Mouse (Mus musculus) spleen, adult 2 months (tissue): ENCODE measurements around the gene Clic5. TPM values are rescaled to one million over a fixed set of nuclear protein-coding genes. Genes with fewer than 3 reads are reported as not detected.

Source experiments
- DNase-seq, 2 experiments: peaks; one replicate each; pipeline versions ENCODE4 v3.0.0 to v3.0.0-alpha.2; 2012 to 2021; ENCODE audit warnings: low spot score in 2 of 2, low read depth in 1 of 2
- H3K27ac ChIP-seq: fragments of 200-500 bp; 2 replicates; pipeline ENCODE4 v1.5.1; 2012; ENCODE audit warnings: low read length, inconsistent platforms; ENCODE audit not compliant: insufficient read depth
- H3K27me3 ChIP-seq: fragments of 200-500 bp; 2 replicates; pipeline ENCODE4 v1.6.1; 2012; ENCODE audit warnings: mild to moderate bottlenecking, moderate library complexity, low read length, inconsistent platforms; ENCODE audit not compliant: control insufficient read depth, insufficient read depth
- H3K36me3 ChIP-seq: fragments of 200-500 bp; 2 replicates; pipeline ENCODE4 v1.6.1; 2012; ENCODE audit warnings: mild to moderate bottlenecking, low read length, inconsistent platforms; ENCODE audit not compliant: control insufficient read depth, insufficient read depth
- H3K4me1 ChIP-seq: fragments of 200-500 bp; 2 replicates; pipeline ENCODE4 v1.6.1; 2011; ENCODE audit warnings: inconsistent platforms; ENCODE audit not compliant: control insufficient read depth, insufficient read depth, insufficient read length
- H3K4me3 ChIP-seq: fragments of 200-500 bp; 2 replicates; pipeline ENCODE4 v1.5.1; 2011; ENCODE audit warnings: mild to moderate bottlenecking, inconsistent platforms; ENCODE audit not compliant: insufficient read depth, insufficient read length; ENCODE audit errors: extremely low read depth
- CTCF ChIP-seq: fragments of 200-500 bp; IDR thresholded peaks from 2 replicates; pipeline ENCODE4 v1.5.1; 2011; ENCODE audit warnings: mild to moderate bottlenecking, inconsistent platforms; ENCODE audit not compliant: insufficient read depth, insufficient read length, insufficient replicate concordance; ENCODE audit errors: extremely low read depth
- POLR2A ChIP-seq: fragments of 200-500 bp; IDR thresholded peaks from 2 replicates; pipeline ENCODE4 v1.6.1; 2011; ENCODE audit warnings: low read depth, low read length, inconsistent platforms
- WGBS: fragments of 180-500 bp; shearing (Covaris S2); methylation state at CpG from one replicate; pipeline ENCODE4 v1.1.7; 2018; 5-methylcytosine and 5-hydroxymethylcytosine counted together
- polyA plus RNA-seq: library from polyadenylated mRNA; depleted of rRNA; stranded (reverse); fragments of >200 nt; gene quantifications from 2 replicates; pipeline ENCODE4 v1.2.3, GENCODE M21; 2012

Clic5 gene
- polyA plus RNA-seq, 1 experiment: 5.6 TPM

- no peaks in the 10 kb centered on the region for H3K36me3 ChIP-seq
- 93% methylated on average over 1 of the region's 1 CpGs for WGBS
- TF ChIP-seq POLR2A (no peak), CTCF (no peak)
- no peaks in the 10 kb centered on the region for H3K4me1 ChIP-seq
- no peak overlapping the region for H3K27ac ChIP-seq
- H3K27me3 ChIP-seq: no peaks in the 10 kb centered on the region
- no peak overlapping the region for H3K4me3 ChIP-seq
- no peak for DNase-seq
These were observed 99.9 kb downstream of the Clic5 start for GRCm38 (mm10) chr17:44288320-44288719.

GRCm38 (mm10) chr17:44297221-44297620 is 108.8 kb downstream of the Clic5 start:
- DNase-seq: no peak
- Histone ChIP-seq H3K27me3 (no peaks in the 10 kb centered on the region), H3K27ac (no peak overlapping the region), H3K4me1 (no peaks in the 10 kb centered on the region), H3K36me3 (no peaks in the 10 kb centered on the region), H3K4me3 (no peak overlapping the region)
- WGBS: 87% methylated on average over 1 of the region's 1 CpGs
- TF ChIP-seq POLR2A (no peak), CTCF (no peak)

- no peaks in the 10 kb centered on the region for H3K4me1 ChIP-seq
- no peak overlapping the region for H3K4me3 ChIP-seq
- no peak overlapping the region for H3K27ac ChIP-seq
- no peaks in the 10 kb centered on the region for H3K36me3 ChIP-seq
- no peak for DNase-seq
- TF ChIP-seq CTCF (no peak), POLR2A (no peak)
- WGBS: 73% methylated on average over 5 of the region's 5 CpGs
- no peaks in the 10 kb centered on the region for H3K27me3 ChIP-seq
These were observed 111.9 kb downstream of the Clic5 start for GRCm38 (mm10) chr17:44300236-44300635.

GRCm38 (mm10) chr17:44300723-44301122 is 112.3 kb downstream of the Clic5 start:
- Histone ChIP-seq H3K4me1 (no peaks in the 10 kb centered on the region), H3K27me3 (no peaks in the 10 kb centered on the region), H3K36me3 (no peaks in the 10 kb centered on the region), H3K4me3 (no peak overlapping the region), H3K27ac (no peak overlapping the region)
- WGBS: 86% methylated on average over 4 of the region's 4 CpGs
- DNase-seq: no peak
- TF ChIP-seq CTCF: no peak
- TF ChIP-seq POLR2A: no peak

- WGBS: 87% methylated on average over 17 of the region's 17 CpGs
- H3K27ac ChIP-seq: no peak overlapping the region
- DNase-seq: no peak
- TF ChIP-seq CTCF (no peak), POLR2A (no peak)
- no peaks in the 10 kb centered on the region for H3K27me3 ChIP-seq
- no peaks in the 10 kb centered on the region for H3K36me3 ChIP-seq
- H3K4me3 ChIP-seq: no peak overlapping the region
- no peaks in the 10 kb centered on the region for H3K4me1 ChIP-seq
These were observed 112.9 kb downstream of the Clic5 start for GRCm38 (mm10) chr17:44301224-44301811.

GRCm38 (mm10) chr17:44304076-44304475 is 115.7 kb downstream of the Clic5 start:
- DNase-seq: no peak
- no peaks in the 10 kb centered on the region for H3K4me1 ChIP-seq
- no peaks in the 10 kb centered on the region for H3K36me3 ChIP-seq
- no peak for TF ChIP-seq POLR2A
- TF ChIP-seq CTCF: no peak
- 92% methylated on average over 1 of the region's 1 CpGs for WGBS
- H3K27me3 ChIP-seq: no peaks in the 10 kb centered on the region
- no peak overlapping the region for H3K27ac ChIP-seq
- no peak overlapping the region for H3K4me3 ChIP-seq

- DNase-seq: no peak
- H3K27ac ChIP-seq: no peak overlapping the region
- no peak overlapping the region for H3K4me3 ChIP-seq
- H3K36me3 ChIP-seq: no peaks in the 10 kb centered on the region
- 80% methylated on average over 10 of the region's 10 CpGs for WGBS
- no peaks in the 10 kb centered on the region for H3K4me1 ChIP-seq
- no peaks in the 10 kb centered on the region for H3K27me3 ChIP-seq
- TF ChIP-seq CTCF (no peak), POLR2A (no peak)
These were observed 121.7 kb downstream of the Clic5 start for GRCm38 (mm10) chr17:44309914-44310622.

- WGBS: 77% methylated on average over 10 of the region's 10 CpGs
- no peak for DNase-seq
- Histone ChIP-seq H3K27ac (no peak overlapping the region), H3K36me3 (no peaks in the 10 kb centered on the region), H3K4me1 (no peaks in the 10 kb centered on the region), H3K27me3 (no peaks in the 10 kb centered on the region), H3K4me3 (no peak overlapping the region)
- no peak for TF ChIP-seq POLR2A
- TF ChIP-seq CTCF: no peak
These were observed 136.9 kb downstream of the Clic5 start for GRCm38 (mm10) chr17:44325314-44325713.
